Mouse (Mus musculus) midbrain, embryonic 14.5 days (tissue): Measurements from ENCODE around the gene Patl1. TPM values are rescaled to one million over a fixed set of nuclear protein-coding genes. Genes with fewer than 3 reads are reported as not detected.
A peak's percentile ranks its signal among the peaks of the same experiment; 100 is the strongest.
"Not testable (repeated sequence)": the region's sequence is repeated elsewhere in the genome, so short reads cannot be mapped to it uniquely, and the experiment has no call there.

Source experiments
- ATAC-seq: fragments of 200-750 bp; cut with Nextera tagmentation; 2 replicates; pipeline ENCODE4 v1.8.0; 2017; ENCODE audit warnings: moderate number of reproducible peaks, moderate library complexity; ENCODE audit not compliant: low FRiP score, low TSS enrichment
- DNase-seq: peaks from one replicate; pipeline ENCODE4 v3.0.0-alpha.2; 2015
- H3K27ac ChIP-seq: fragments of 300-500 bp; sonication (generic); replicated peaks from 2 replicates; pipeline ENCODE4 v1.5.1; 2014; ENCODE audit warnings: mild to moderate bottlenecking, low read depth, low read length, moderate library complexity
- H3K27me3 ChIP-seq: fragments of 300-500 bp; sonication (generic); 2 replicates; pipeline ENCODE4 v1.6.1; 2014; ENCODE audit warnings: low read length, control low read depth, mixed read lengths; ENCODE audit not compliant: control insufficient read depth, insufficient read depth
- H3K36me3 ChIP-seq: fragments of 300-500 bp; sonication (generic); 2 replicates; pipeline ENCODE4 v1.6.1; 2014; ENCODE audit warnings: low read length, control low read depth; ENCODE audit not compliant: control insufficient read depth, insufficient read depth
- H3K4me1 ChIP-seq: fragments of 300-500 bp; sonication (generic); 2 replicates; pipeline ENCODE4 v1.6.1; 2014; ENCODE audit warnings: mild to moderate bottlenecking, antibody characterized with exemption, low read length, control low read depth; ENCODE audit not compliant: control insufficient read depth, insufficient read depth
- H3K4me2 ChIP-seq: fragments of 300-500 bp; sonication (generic); 2 replicates; pipeline ENCODE4 v1.6.1; 2014; ENCODE audit warnings: mild to moderate bottlenecking, low read length, moderate library complexity
- H3K4me3 ChIP-seq: fragments of 300-500 bp; sonication (generic); replicated peaks from 2 replicates; pipeline ENCODE4 v1.5.1; 2014; ENCODE audit warnings: low read depth, low read length
- H3K9ac ChIP-seq: fragments of 300-500 bp; sonication (generic); replicated peaks from 2 replicates; pipeline ENCODE4 v1.6.1; 2014; ENCODE audit warnings: mild to moderate bottlenecking, low read length, moderate library complexity
- H3K9me3 ChIP-seq: fragments of 300-500 bp; sonication (generic); 2 replicates; pipeline ENCODE4 v1.6.1; 2016; ENCODE audit warnings: low read length, control low read depth, mixed read lengths; ENCODE audit not compliant: control insufficient read depth
- WGBS: fragments of 180-500 bp; shearing (Covaris S2); extraction: QIAGEN DNeasy Blood & Tissue Kit; methylation state at CpG from one replicate; pipeline ENCODE4 v1.1.7; 2014; 5-methylcytosine and 5-hydroxymethylcytosine counted together
- polyA plus RNA-seq: library from polyadenylated mRNA; unstranded; fragments of >200 nt; fragmentation: Nextera tagmentation; extraction: Ambion mirVana; gene quantifications from 2 replicates; pipeline ENCODE4 v1.2.1, GENCODE M21; 2014

Gene Patl1
- polyA plus RNA-seq, result 19.1 and 23.1 TPM in 2 replicates

DNA sequence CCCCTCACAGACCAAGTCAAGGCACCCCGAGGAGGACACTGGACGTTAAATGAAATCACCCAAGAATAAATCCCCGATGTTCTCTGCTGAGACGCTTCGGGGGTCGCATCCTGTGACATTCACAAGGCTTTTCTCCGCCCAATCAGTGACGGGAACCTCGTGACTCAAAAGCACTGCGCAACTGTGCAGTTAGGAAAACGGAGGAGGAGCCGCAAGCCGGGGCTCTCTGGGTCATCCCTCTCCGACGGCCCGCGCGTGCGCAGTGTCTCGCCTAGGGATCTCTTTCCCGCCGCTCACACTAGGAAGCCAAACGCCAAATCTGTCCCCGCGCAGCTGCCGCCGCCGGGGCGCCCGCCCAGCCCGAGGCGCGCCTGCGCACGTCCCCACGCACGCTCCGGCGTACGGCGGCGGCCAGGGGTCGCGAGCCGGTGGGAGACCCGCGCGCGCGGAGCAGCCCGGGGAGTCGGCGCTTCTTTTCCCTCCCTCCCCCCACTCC, at the start of gene Patl1:
Gene Patl1 (plus strand): TSS at position 363 of the 496 bp plus-strand sequence.
- H3K4me3 ChIP-seq, result peak within 1 kb of the TSS; percentile 80
- DNase-seq (peak; percentile 99), ATAC-seq (peak; percentile 97)
- H3K4me1 ChIP-seq, result peaks cover 27% of the 10 kb centered on the region
- peak within 1 kb of the TSS; percentile 76 for H3K9ac ChIP-seq
- peak within 1 kb of the TSS; percentile 86 for H3K4me2 ChIP-seq
- no peaks in the 10 kb centered on the region for H3K9me3 ChIP-seq
- under 1% methylated on average over 53 of the region's 53 CpGs for WGBS
- no peaks in the 10 kb centered on the region for H3K27me3 ChIP-seq
- H3K27ac ChIP-seq, result peak within 1 kb of the TSS; percentile 87
- H3K36me3 ChIP-seq, result peaks cover 19% of the 10 kb centered on the region

DNA sequence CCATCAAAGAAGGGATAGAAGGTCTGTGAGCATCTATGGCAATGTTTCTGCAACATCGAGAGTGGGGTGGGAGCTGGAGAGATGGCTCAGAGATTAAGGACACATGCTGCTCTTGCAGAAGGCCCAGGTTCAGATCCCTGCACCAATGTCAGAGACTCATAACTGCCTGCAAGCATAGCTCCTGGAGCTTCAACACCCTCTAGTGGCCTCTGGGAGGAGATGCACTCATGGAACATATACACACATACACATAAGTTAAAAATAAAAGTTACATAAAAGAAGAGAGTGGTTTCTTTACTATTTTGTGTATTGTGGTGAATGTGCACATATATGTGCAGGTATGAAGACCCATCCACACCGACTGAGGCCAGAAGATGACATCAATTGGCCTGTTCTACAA, 44.4 kb upstream of the Patl1 start:
- DNase-seq (no peak), ATAC-seq (no peak)
- Histone ChIP-seq H3K4me2 (no peak overlapping the region), H3K9ac (no peak overlapping the region), H3K4me3 (no peak overlapping the region), H3K36me3 (no peaks in the 10 kb centered on the region), H3K4me1 (no peaks in the 10 kb centered on the region), H3K9me3 (no peaks in the 10 kb centered on the region), H3K27me3 (no peaks in the 10 kb centered on the region), H3K27ac (no peak overlapping the region)
- 87% methylated on average over 2 of the region's 2 CpGs for WGBS

DNA sequence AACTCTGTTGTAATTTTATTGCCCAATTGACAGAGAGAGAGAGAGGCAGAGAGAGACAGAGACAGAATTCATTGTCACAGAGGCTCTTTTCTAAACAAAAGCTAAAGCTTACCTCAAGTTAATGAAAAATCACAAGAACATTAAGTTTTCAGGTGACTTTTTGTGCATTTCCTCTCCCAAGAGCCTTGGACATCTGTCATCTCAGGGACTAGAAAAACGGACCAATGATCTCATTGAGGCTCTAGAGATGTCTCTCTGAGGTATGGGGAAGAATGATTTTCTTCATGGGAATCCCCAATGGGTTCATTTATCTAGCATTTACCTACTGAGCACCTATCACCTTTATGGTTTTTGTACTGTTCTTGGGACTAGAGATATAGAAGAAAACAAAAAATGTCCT, 37.2 kb upstream of the Patl1 start, which contains the start of gene Olfr1419:
Gene Olfr1419 (minus strand): TSS at position 101 of the 400 bp plus-strand sequence.
- Histone ChIP-seq H3K9ac (no peak within 1 kb of the TSS), H3K4me2 (no peak within 1 kb of the TSS), H3K4me1 (no peaks in the 10 kb centered on the region), H3K27ac (no peak within 1 kb of the TSS), H3K4me3 (no peak within 1 kb of the TSS), H3K36me3 (no peaks in the 10 kb centered on the region), H3K27me3 (no peaks in the 10 kb centered on the region), H3K9me3 (no peaks in the 10 kb centered on the region)
- 66% methylated on average over 1 of the region's 1 CpGs for WGBS
- ATAC-seq (no peak), DNase-seq (no peak)

DNA sequence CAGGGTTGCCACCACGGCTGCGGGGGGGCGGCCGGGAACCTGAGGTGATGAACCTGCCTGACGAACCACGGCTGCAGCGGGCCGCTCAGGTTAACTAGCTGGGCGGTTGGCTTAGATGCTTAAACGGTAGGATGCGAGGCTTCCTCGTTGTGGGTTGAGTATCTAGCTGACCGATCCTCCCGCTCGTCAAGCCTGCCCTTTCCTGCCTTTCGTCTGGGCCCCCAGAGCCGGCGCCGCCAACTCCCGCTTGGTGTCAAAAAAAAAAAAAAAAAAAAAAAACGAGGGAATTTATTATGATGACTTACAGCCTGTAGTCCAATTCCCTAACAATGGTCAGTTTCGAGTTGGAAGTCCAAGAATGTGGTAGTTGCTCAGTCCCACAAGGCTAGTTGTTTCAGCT, 33.8 kb upstream of the Patl1 start:
- not testable (repeated sequence) for H3K4me2 ChIP-seq, ATAC-seq, H3K27me3 ChIP-seq, H3K9ac ChIP-seq, H3K4me3 ChIP-seq, H3K4me1 ChIP-seq, H3K27ac ChIP-seq, DNase-seq, H3K36me3 ChIP-seq, H3K9me3 ChIP-seq
- 72% methylated on average over 22 of the region's 22 CpGs for WGBS

DNA sequence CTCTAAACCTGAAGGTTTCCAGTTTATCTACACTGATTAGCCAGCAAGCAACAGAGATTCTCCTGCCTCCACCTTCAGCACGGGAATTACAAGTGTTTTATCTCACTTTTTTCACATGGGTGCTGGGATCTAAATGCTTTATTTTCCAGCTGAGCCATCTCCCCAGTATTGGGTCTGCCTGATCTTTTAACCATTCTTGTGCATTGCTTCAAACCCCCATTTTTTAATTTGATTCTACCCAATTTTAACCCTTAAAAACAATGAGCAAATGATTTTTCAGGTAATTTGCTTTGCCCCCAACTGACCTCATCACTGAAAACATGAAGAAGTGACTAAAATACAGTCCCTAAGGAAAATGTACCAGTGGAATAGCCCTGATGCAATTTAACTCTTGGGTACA, 25.9 kb upstream of the Patl1 start, which contains the start of gene Olfr1420:
Gene Olfr1420 (plus strand): TSS at position 301 of the 400 bp plus-strand sequence.
- Histone ChIP-seq H3K9me3 (no peaks in the 10 kb centered on the region), H3K4me1 (no peaks in the 10 kb centered on the region), H3K27me3 (no peaks in the 10 kb centered on the region), H3K9ac (no peak within 1 kb of the TSS), H3K27ac (no peak within 1 kb of the TSS), H3K36me3 (no peaks in the 10 kb centered on the region), H3K4me3 (no peak within 1 kb of the TSS), H3K4me2 (no peak within 1 kb of the TSS)
- no peak for DNase-seq
- WGBS, result 60% methylated on average over 1 of the region's 1 CpGs
- no peak for ATAC-seq

- Histone ChIP-seq H3K4me1 (peaks cover 21% of the 10 kb centered on the region), H3K27me3 (no peaks in the 10 kb centered on the region), H3K9me3 (no peaks in the 10 kb centered on the region), H3K27ac (no peak overlapping the region; the same call in 1 of the 2 replicates), H3K4me3 (peak overlapping the region; percentile 80), H3K36me3 (peaks cover 16% of the 10 kb centered on the region), H3K9ac (peak overlapping the region; percentile 61), H3K4me2 (peak overlapping the region; percentile 86)
- 96% methylated on average over 5 of the region's 5 CpGs for WGBS
- no peak for ATAC-seq
- no peak for DNase-seq
These were observed 1.2 kb upstream of the Patl1 start for GRCm38 (mm10) chr19:11911021-11911420.

GRCm38 (mm10) chr19:11911603-11912002, 596 bp upstream of the Patl1 start:
- no peak for DNase-seq
- 6% methylated on average over 17 of the region's 17 CpGs for WGBS
- H3K27me3 ChIP-seq, result no peaks in the 10 kb centered on the region
- H3K4me2 ChIP-seq, result peak overlapping the region; percentile 86
- peak overlapping the region; percentile 61 for H3K9ac ChIP-seq
- H3K9me3 ChIP-seq, result no peaks in the 10 kb centered on the region
- peak overlapping the region; percentile 80 for H3K4me3 ChIP-seq
- peak; percentile 15 for ATAC-seq
- peaks cover 18% of the 10 kb centered on the region for H3K36me3 ChIP-seq
- H3K4me1 ChIP-seq, result peaks cover 25% of the 10 kb centered on the region
- peak overlapping the region; percentile 87 for H3K27ac ChIP-seq

DNA sequence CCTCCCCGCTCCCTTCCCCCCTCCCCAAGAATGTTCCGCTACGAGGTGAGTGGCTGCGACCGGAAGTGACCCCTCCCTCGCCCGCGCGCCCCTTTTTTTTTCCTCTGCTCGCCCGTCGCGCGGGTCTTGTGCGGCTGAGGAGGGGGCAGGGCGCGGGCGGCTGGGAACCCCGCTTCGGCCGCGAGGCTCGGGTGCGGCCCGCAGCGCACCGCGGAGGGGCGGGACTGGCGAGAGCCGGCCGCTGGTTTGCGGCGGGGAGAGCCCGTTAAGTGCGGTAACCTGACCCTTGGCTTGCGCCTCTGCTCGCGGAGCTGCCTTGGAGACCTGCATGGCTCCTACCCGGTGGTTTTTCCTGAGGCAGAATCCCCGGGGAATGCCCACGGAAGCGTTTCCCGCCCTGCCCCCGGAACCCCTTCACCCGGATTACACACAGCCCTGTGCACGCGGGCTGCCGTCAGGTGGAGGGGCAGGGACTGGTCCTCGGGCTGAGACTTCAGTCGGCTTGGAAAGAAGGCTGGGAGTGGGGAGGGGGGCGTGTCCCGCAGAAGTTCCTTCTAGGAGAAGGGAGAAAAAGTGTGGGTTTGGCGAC, 428 bp downstream of the Patl1 start:
- Histone ChIP-seq H3K27ac (peak overlapping the region; percentile 87), H3K27me3 (no peaks in the 10 kb centered on the region), H3K4me3 (peak overlapping the region; percentile 80), H3K9ac (peak overlapping the region; percentile 76), H3K36me3 (peaks cover 24% of the 10 kb centered on the region), H3K4me2 (peak overlapping the region; percentile 86), H3K9me3 (no peaks in the 10 kb centered on the region), H3K4me1 (peaks cover 27% of the 10 kb centered on the region)
- WGBS, result under 1% methylated on average over 51 of the region's 54 CpGs
- ATAC-seq, result no peak; the same call in none of the 2 replicates
- no peak for DNase-seq

DNA sequence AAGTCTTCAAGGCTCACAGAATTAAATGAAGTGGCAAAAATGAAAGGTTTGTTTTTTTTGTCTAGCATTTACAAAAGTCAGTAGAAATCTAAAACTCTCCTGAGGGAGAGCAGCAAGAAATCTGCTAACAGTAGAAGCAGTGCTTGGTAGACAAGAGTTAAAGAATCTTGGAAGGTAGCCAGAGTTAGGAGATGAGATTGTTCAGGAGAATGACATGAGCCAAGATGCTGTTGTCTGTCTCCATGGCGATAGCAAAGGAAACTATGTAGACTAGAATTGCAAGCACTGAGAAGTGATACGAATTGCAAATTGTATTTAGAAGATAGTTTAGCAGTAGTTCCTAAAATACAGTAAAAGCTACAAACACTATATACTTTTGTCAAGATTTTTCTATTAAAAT, 3.6 kb downstream of the Patl1 start:
- Histone ChIP-seq H3K4me3 (no peak overlapping the region), H3K27me3 (no peaks in the 10 kb centered on the region), H3K4me2 (0 out of 2 replicates have a peak overlapping the region, but pooled peaks have one; percentile 6), H3K9me3 (no peaks in the 10 kb centered on the region), H3K27ac (no peak overlapping the region), H3K4me1 (peaks cover 27% of the 10 kb centered on the region), H3K36me3 (peaks cover 37% of the 10 kb centered on the region), H3K9ac (no peak overlapping the region)
- DNase-seq, result peak; percentile 80
- 30% methylated on average over 2 of the region's 2 CpGs for WGBS
- ATAC-seq, result no peak
